Mouse (Mus musculus) cerebellum, adult 2 months (tissue): ENCODE results near the gene Mettl1. TPM values are rescaled to one million over a fixed set of nuclear protein-coding genes. Genes with fewer than 3 reads are reported as not detected.

Source experiments
- DNase-seq, 2 experiments: peaks; one replicate each; pipeline ENCODE4 v3.0.0; 2021
- H3K27ac ChIP-seq: fragments of 200-500 bp; 2 replicates; pipeline ENCODE4 v1.5.1; 2012; ENCODE audit warnings: low read length, control low read depth, inconsistent platforms; ENCODE audit not compliant: insufficient read depth
- H3K27me3 ChIP-seq: fragments of 200-500 bp; 2 replicates; pipeline ENCODE4 v1.6.1; 2012; ENCODE audit warnings: inconsistent platforms, mild to moderate bottlenecking, low read length, moderate library complexity; ENCODE audit not compliant: control insufficient read depth, insufficient read depth
- H3K4me1 ChIP-seq: fragments of 200-500 bp; 2 replicates; pipeline ENCODE4 v1.6.1; 2011; ENCODE audit warnings: low read length; ENCODE audit not compliant: control insufficient read depth, insufficient read depth
- H3K4me3 ChIP-seq: fragments of 200-500 bp; replicated peaks from 2 replicates; pipeline ENCODE3; 2011; ENCODE audit warnings: mild to moderate bottlenecking, low read depth, low read length, control low read depth; ENCODE audit not compliant: insufficient read depth
- CTCF ChIP-seq: fragments of 200-500 bp; IDR thresholded peaks from 2 replicates; pipeline ENCODE4 v1.5.1; 2011; ENCODE audit warnings: low read depth, mild to moderate bottlenecking, control low read depth, low read length, moderate library complexity, borderline replicate concordance; ENCODE audit not compliant: insufficient read depth
- POLR2A ChIP-seq: fragments of 200-500 bp; IDR thresholded peaks from 2 replicates; pipeline ENCODE4 v1.6.1; 2011; ENCODE audit warnings: low read length, control low read depth, borderline replicate concordance; ENCODE audit not compliant: insufficient read depth
- WGBS: fragments of 180-500 bp; shearing (Covaris S2); methylation state at CpG from one replicate; pipeline ENCODE4 v1.1.7; 2018; 5-methylcytosine and 5-hydroxymethylcytosine counted together
- polyA plus RNA-seq: library from polyadenylated mRNA; depleted of rRNA; stranded (reverse); fragments of >200 nt; gene quantifications from 2 replicates; pipeline ENCODE4 v1.2.3, GENCODE M21; 2012

Gene Mettl1
- polyA plus RNA-seq, 1 experiment = 11.8 TPM

DNA sequence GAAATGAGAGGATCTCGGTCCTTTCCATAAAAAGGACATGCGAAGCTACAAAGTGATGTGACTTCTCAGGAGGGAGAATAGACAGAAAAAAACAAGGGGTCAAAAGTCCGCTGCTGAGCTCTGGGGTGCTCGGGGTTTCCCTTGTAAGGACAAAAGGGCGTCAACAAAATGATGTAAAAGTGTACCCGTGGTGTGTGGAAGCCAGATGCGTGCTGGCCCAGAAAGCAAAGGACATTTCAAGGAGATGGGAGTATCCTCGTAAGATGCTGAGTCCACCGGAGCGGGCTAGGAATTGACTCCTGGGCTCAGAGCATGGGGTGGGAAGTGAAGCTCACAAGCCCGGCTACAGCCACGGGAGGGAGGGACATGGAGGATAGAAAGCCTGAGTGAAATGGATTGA lies 3.6 kb upstream of the Mettl1 start:
- no peak overlapping the region for H3K27ac ChIP-seq
- no peak for TF ChIP-seq CTCF
- no peak for TF ChIP-seq POLR2A
- no peaks in the 10 kb centered on the region for H3K27me3 ChIP-seq
- no peaks in the 10 kb centered on the region for H3K4me1 ChIP-seq
- DNase-seq = no peak
- H3K4me3 ChIP-seq = no peak overlapping the region
- whole genome bisulfite sequencing = 73% methylated on average over 12 of the region's 12 CpGs

DNA sequence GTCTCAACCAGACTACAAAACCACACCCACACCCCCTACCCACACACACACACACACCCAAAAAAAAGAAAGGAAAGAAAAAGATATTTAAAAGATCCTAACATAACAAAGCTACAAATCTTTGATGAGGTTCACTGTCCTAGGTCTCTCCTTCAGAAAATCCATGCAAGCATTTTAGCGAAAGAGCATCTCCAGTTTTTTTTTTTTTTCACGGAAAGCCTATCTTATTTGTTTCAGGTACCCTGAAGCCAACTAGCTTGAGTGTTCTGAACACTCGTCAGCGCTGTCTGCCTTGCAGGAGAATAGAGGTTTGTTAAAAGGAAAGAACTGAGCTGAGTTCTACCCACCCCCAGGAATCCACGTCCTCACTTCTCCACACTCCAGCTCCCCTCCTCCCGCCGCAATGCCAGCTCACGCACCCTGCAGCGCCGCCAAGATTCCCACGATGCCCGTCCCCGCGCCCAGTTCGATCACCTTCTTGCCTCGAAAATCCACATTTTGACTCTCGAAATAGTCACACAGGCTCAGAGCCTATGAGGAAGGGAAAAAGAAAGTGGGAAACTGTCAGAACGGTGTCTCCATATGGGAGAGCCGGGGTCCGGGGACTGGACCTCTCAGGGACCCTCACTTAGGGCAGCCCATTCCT lies 522 bp upstream of the Mettl1 start:
- TF ChIP-seq POLR2A = no peak
- no peak for TF ChIP-seq CTCF
- peak in 1 of 2 experiments; percentile 47 for DNase-seq
- Histone ChIP-seq H3K4me1 (no peaks in the 10 kb centered on the region), H3K27me3 (no peaks in the 10 kb centered on the region), H3K27ac (no peak overlapping the region), H3K4me3 (peak overlapping the region; percentile 70)
- under 1% methylated on average over 20 of the region's 20 CpGs for WGBS

DNA sequence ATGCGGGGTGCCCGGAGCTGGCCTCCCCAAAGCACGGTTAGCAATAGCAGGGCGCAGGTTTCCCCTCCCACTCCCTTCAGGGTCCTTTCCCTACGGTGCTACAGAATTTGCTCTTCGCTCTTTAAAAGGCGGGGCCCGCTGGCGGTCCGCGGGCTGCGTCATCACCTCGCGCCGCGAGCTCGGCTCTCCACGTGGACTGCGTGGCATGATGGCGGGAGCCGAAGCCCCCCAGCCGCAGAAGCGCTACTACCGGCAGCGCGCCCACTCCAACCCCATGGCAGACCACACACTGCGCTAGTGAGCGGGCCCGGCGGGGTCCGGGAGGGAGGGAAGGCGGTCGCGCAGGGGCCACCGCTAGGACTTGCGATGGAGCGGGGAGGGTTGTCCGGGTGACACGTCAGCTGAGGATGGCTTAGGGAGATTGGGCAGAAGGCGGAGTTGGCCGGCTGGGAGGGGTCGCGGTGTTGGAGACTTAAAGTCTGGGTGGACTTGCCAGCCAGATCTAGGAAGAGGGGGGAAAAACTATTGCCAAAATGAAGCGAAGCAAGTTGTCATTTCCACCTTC lies 642 bp downstream of the Mettl1 start:
- TF ChIP-seq CTCF = no peak
- no peak for TF ChIP-seq POLR2A
- H3K4me3 ChIP-seq = peak overlapping the region; percentile 70
- DNase-seq = peak; percentile 85 to 93
- no peak overlapping the region for H3K27ac ChIP-seq
- H3K4me1 ChIP-seq = no peaks in the 10 kb centered on the region
- under 1% methylated on average over 44 of the region's 44 CpGs for WGBS
- H3K27me3 ChIP-seq = no peaks in the 10 kb centered on the region

DNA sequence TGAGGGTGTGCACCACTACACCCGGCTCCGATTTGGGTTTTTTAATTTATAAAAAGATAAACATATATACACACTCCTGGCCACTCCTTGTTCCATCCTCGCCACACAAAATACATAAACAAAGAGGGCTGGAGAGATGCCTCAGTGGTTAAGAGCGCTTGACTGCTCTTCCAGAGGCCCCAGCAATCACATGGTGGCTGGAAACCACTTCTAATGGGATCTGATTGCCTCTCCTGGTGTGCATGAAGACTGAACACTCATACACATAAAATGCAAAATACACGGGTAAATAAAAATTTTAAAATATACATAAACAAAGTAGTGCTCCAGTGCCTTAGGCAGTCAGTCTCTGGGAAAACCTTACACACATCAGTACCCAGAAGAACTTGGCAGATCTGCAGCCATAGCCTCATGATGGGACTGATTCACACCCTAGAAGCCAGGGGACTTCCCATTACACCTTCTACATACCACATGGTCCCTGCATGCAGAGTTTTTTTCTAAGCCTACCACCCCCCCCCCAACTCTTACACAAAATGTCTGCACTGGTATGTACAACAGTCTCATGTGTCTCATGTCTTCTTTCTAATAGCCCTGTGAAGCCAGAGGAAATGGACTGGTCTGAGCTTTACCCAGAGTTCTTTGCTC lies 1.4 kb downstream of the Mettl1 start:
- Histone ChIP-seq H3K4me1 (no peaks in the 10 kb centered on the region), H3K27me3 (no peaks in the 10 kb centered on the region), H3K4me3 (peak overlapping the region; percentile 70), H3K27ac (no peak overlapping the region)
- 17% methylated on average over 5 of the region's 5 CpGs for WGBS
- no peak for TF ChIP-seq CTCF
- TF ChIP-seq POLR2A = no peak
- DNase-seq = no peak

DNA sequence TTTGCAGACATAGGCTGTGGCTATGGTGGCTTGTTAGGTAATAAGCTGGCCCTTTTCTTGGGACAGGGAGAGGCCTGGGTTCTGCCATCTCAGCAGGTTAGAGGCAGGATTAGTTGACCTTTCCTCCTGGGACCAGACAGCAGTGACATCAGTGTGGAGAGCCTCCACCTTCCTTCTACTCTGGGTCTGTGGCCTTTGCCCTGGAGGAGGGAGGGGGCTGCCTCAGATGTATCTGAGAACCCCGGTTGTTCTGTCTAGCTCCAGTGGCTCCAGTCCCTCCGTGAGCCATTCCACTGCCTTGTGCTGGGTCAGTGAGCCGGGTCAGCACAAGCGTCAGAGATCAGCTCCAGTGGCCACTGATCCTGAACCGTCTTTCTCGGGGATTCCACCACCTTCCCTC lies 2.0 kb downstream of the Mettl1 start:
- Histone ChIP-seq H3K4me3 (no peak overlapping the region), H3K27me3 (no peaks in the 10 kb centered on the region; the same call in 1 of the 2 replicates), H3K27ac (no peak overlapping the region), H3K4me1 (no peaks in the 10 kb centered on the region)
- no peak for DNase-seq
- WGBS = 48% methylated on average over 6 of the region's 6 CpGs
- no peak for TF ChIP-seq CTCF
- TF ChIP-seq POLR2A = no peak

DNA sequence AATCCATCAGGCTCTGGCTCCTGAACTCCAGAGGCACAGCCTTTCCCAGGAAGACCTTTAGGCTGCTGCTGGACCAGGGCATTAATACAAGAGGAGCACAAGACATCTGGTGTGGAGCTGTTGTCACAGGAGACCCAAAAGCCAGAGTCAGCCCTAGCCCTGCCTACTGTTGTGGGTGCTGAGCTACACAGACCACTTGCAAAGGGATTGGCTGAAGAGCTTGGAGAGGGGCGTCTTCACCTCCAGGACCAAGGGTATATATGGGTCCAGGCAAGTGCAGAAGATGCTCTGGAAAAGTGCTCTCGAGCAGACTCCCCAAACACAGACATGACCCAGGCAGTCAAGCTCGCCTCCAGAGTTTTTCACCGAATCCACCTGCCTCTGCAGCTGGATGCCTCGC lies 6.7 kb downstream of the Mettl1 start, which contains the start of gene Cyp27b1:
Gene Cyp27b1 (plus strand): TSS at position 297 of the 400 bp plus-strand sequence.
- TF ChIP-seq POLR2A (no peak), CTCF (no peak)
- peaks cover 2% of the 10 kb centered on the region; the same call in 1 of the 2 replicates for H3K27me3 ChIP-seq
- DNase-seq = no peak
- H3K27ac ChIP-seq = no peak within 1 kb of the TSS
- H3K4me1 ChIP-seq = no peaks in the 10 kb centered on the region
- peak within 1 kb of the TSS; percentile 32 for H3K4me3 ChIP-seq
- 31% methylated on average over 5 of the region's 5 CpGs for WGBS

DNA sequence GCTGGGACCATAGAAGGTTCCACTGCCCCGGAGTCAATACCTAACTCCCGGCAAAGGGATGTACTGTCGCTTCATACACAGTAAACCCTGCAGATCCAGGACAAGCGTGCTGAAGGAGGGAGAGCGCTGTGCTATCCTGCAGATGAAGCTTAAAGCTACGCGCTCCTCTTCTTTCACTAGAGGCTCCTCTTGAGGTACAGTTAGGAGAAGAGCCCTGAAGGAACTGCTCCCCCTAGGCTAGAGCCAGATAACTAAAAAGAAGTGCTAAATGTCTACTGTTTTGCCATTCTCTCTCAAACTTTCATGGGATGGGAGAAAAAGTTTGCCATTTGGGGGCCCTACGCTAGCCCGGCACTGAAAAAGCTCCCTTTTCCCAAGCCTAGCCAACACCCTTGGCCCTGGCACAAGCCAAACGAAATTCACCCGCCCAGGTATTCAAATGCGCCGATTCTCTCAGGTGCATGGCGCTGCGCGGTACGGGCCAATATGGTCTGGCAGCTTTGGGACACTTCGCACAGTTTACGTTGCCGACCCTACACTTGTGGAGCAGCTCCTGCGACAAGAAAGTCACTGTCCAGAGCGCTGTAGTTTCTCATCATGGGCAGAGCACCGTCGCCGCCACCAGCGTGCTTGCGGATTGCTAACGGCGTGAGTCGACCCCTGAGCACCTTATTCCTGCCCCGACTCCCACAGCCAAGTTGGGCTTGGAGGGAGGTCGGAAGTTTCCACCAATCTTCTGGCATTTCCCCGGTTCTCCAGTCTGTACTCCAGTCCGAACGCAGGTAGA lies 7.6 kb downstream of the Mettl1 start:
- peak overlapping the region; percentile 32 for H3K4me3 ChIP-seq
- H3K4me1 ChIP-seq = no peaks in the 10 kb centered on the region
- H3K27ac ChIP-seq = no peak overlapping the region
- DNase-seq = no peak
- no peak for TF ChIP-seq POLR2A
- TF ChIP-seq CTCF = no peak
- peaks cover 2% of the 10 kb centered on the region; the same call in 1 of the 2 replicates for H3K27me3 ChIP-seq
- WGBS = 2% methylated on average over 35 of the region's 35 CpGs
